Mouse (Mus musculus) heart, postnatal 0 days (tissue): ENCODE results near the gene Hspa4.

Experiments used
- CTCF ChIP-seq: IDR thresholded peaks from 2 replicates; pipeline ENCODE4 v1.5.1; 2016; ENCODE audit warnings: antibody characterized with exemption, control low read depth, low read depth
- EP300 ChIP-seq: IDR thresholded peaks from 2 replicates; pipeline ENCODE4 v1.6.1; 2016; ENCODE audit warnings: antibody characterized with exemption, low read depth

DNA sequence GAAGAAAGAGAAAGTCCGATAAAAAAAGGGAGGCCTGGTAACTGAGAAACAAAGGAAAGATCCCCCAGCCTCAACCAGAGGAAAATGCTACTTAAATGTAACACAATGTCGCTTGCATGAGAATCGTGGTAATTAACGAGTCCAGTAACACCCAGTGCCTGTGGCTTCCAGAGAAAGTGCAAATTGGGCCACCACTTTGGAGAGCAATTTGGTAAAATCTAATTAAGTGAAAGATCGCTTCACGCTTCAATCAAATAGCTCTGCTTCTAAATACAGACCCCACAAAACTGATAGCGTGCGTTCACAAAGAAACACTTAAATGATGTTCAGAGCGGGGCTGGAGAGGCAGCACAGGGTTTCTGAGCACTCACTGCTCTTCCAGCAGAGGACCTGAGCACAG lies 89.4 kb downstream of the Hspa4 start:
- TF ChIP-seq EP300 (no peak), CTCF (no peak)
